ENCODE assay signal across 8 mouse cellular contexts in the genomic region with DNA sequence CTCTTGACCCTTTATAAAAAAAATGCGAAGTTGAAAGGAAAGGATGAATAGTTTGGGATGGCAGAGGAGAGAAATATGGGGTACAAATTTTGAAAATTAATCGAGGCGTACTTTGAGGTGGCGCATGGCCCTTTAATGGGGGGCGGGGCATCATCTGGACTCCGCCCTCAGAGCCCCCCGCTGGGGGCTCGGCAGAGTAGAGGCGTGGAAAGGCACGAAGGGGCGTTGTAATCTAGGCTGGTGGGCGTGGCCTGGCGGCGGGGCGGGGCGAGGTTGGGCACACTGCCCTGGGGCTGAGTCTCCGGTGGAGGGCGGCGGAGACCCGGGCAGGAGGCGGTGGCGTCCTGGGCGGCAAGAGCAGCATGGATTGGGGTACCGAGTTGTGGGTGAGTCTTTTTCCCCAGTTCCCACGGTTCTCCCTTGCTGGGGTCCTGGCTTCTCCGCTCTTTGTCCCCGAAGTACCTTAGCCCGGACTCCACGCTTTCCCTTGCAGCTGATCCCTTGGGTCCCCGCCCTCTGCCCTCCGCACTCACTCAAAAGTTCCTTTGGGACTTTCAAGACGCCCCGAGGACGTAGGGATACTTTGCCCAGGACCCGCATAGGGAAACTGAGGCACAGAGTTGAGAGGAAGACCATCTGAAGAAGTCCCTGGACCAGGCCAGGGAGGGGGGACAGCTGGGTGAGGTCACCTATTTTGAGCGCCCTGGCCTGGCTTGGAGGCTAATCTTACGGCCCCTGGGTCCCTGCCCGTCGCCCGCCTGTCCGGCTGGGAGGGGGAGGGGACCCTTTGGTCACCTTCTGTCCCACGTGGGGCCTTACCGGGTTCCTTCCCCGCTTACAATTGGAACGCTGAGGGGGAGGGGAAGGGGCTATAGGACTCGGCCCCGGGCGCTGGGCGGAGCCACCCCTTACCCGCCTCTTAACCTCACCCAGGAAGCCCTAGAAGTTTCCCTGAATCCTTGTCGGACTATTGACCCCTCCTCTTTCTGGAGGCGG. TPM values are rescaled to one million over a fixed set of nuclear protein-coding genes. Genes with fewer than 3 reads are reported as not detected.
DNase-seq lines count a peak whose midpoint lies in the region; ATAC-seq and TF ChIP-seq lines count a peak whose summit lies in the region.

A gene (plus strand): TSS at position 270 of the 996 bp plus-strand sequence.

- peak within 1 kb of the TSS; percentile 89 for H3K9ac ChIP-seq in ES-E14 (ENCODE audit: insufficient read depth, low read depth, low read length, poor library complexity, severe bottlenecking)
- H3K9ac ChIP-seq in forebrain, postnatal 0 days = peak within 1 kb of the TSS; percentile 49
- peak within 1 kb of the TSS; percentile 46; the same call in 1 of the 2 replicates for H3K9ac ChIP-seq in neural tube, embryonic 14.5 days (replicated peaks; ENCODE audit: low read depth, low read length)

- no peak for ATAC-seq in forebrain, postnatal 0 days
- peak; percentile 7; the same call in 1 of the 2 replicates for ATAC-seq in neural tube, embryonic 14.5 days (ENCODE audit: low read depth)

- H3K4me2 ChIP-seq in forebrain, postnatal 0 days (ENCODE audit: low read depth) = peak within 1 kb of the TSS; percentile 93
- peak within 1 kb of the TSS; percentile 89 for H3K4me2 ChIP-seq in neural tube, embryonic 14.5 days (ENCODE audit: low read depth, low read length)

- peak; percentile 55; the same call in 1 of the 2 replicates for TF ChIP-seq POLR2A in testis, adult 2 months (IDR thresholded peaks at IDR 0.05; ENCODE audit: control insufficient read depth, low read depth, low read length)

- H3K4me1 ChIP-seq in ES-E14 (ENCODE audit: control insufficient read depth in 2 of 2, insufficient read depth in 2 of 2, low read length in 2 of 2, poor library complexity in 1 of 2) = peaks cover 0 to 11% of the 10 kb centered on the region in 2 experiments; a peak in 3 of 4 replicates
- peaks cover 9% of the 10 kb centered on the region; the same call in 1 of the 2 replicates for H3K4me1 ChIP-seq in forebrain, postnatal 0 days (ENCODE audit: insufficient read depth)
- peaks cover 15% of the 10 kb centered on the region; the same call in 1 of the 2 replicates for H3K4me1 ChIP-seq in neural tube, embryonic 14.5 days (ENCODE audit: control insufficient read depth, insufficient read depth, low read length)
- peaks cover 32% of the 10 kb centered on the region for H3K4me1 ChIP-seq in testis, adult 2 months (ENCODE audit: control insufficient read depth, insufficient read depth, low read length)

- peak within 1 kb of the TSS; percentile 87 to 91 for H3K4me3 ChIP-seq in ES-E14 (ENCODE audit: insufficient read depth in 1 of 2, low read depth in 1 of 2, low read length in 2 of 2, poor library complexity in 1 of 2, severe bottlenecking in 1 of 2)
- H3K4me3 ChIP-seq in forebrain, postnatal 0 days (ENCODE audit: low read depth, low read length) = peak within 1 kb of the TSS; percentile 66
- peak within 1 kb of the TSS; percentile 52 for H3K4me3 ChIP-seq in neural tube, embryonic 14.5 days (ENCODE audit: low read depth, low read length)
- H3K4me3 ChIP-seq in testis, adult 2 months (ENCODE audit: control insufficient read depth, low read depth, low read length) = peak within 1 kb of the TSS; percentile 98

- peak; percentile 22; the same call in 1 of the 2 replicates for TF ChIP-seq CTCF in forebrain, postnatal 0 days (IDR thresholded peaks at IDR 0.05; ENCODE audit: low read depth)
- TF ChIP-seq CTCF in testis, adult 2 months (IDR thresholded peaks at IDR 0.05; ENCODE audit: control insufficient read depth, insufficient read depth, insufficient replicate concordance, low read depth, low read length) = 0 out of 2 replicates have a peak, but pooled peaks have one; percentile 9

- no peaks in the 10 kb centered on the region for H3K9me3 ChIP-seq in ES-E14 (ENCODE audit: control insufficient read depth, insufficient read depth, low read depth, low read length)
- H3K9me3 ChIP-seq in forebrain, postnatal 0 days (ENCODE audit: low read length) = no peaks in the 10 kb centered on the region
- H3K9me3 ChIP-seq in neural tube, embryonic 14.5 days (ENCODE audit: control insufficient read depth, low read length) = no peaks in the 10 kb centered on the region

- intact Hi-C loops in heart, postnatal 36 days (cut with DNase I) = loop anchor here (1.0 to 10.0 kb wide), 4 partner anchors 26 to 785 kb away; a partner anchor contains a TSS

- in situ Hi-C loops in ES-E14 (cut with MboI; ENCODE audit: low sequenced_read_pairs in 2 of 2, unreplicated experiment in 2 of 2) = no loop called here

- peaks cover 3% of the 10 kb centered on the region; the same call in 1 of the 2 replicates for H3K27me3 ChIP-seq in forebrain, postnatal 0 days (ENCODE audit: insufficient read depth, low read length)
- H3K27me3 ChIP-seq in neural tube, embryonic 14.5 days (ENCODE audit: control insufficient read depth, insufficient read depth, low read length) = no peaks in the 10 kb centered on the region
- no peaks in the 10 kb centered on the region for H3K27me3 ChIP-seq in testis, adult 2 months (ENCODE audit: control insufficient read depth, insufficient read depth, low read length)

- DNase-seq in ES-E14 (ENCODE audit: low read depth, low spot score) = peak; percentile 79
- DNase-seq in cerebellum, adult 18-20 months = peak; percentile 78 to 86
- DNase-seq in forebrain, postnatal 0 days = peak; percentile 85
- DNase-seq in heart, postnatal 36 days = peak; percentile 100
- peak; percentile 73 to 86 for DNase-seq in layer of hippocampus, adult 18-20 months (ENCODE audit: low spot score in 2 of 2)
- DNase-seq in lung, adult 18-20 months = peak; percentile 96

- peaks cover 15% of the 10 kb centered on the region for H3K36me3 ChIP-seq in ES-E14 (ENCODE audit: control insufficient read depth, insufficient read depth, low read length, poor library complexity, severe bottlenecking)
- H3K36me3 ChIP-seq in forebrain, postnatal 0 days (ENCODE audit: insufficient read depth) = no peaks in the 10 kb centered on the region
- no peaks in the 10 kb centered on the region for H3K36me3 ChIP-seq in neural tube, embryonic 14.5 days (ENCODE audit: control insufficient read depth, insufficient read depth, low read length)
- no peaks in the 10 kb centered on the region for H3K36me3 ChIP-seq in testis, adult 2 months (ENCODE audit: control insufficient read depth, insufficient read depth, low read length)

- 2% methylated on average over 50 of the region's 52 CpGs for WGBS in forebrain, postnatal 0 days
- WGBS in neural tube, embryonic 14.5 days = under 1% methylated on average over 48 of the region's 52 CpGs

- H3K27ac ChIP-seq in ES-E14 (ENCODE audit: insufficient read depth, low read depth, low read length, poor library complexity, severe bottlenecking) = peak within 1 kb of the TSS; percentile 76
- H3K27ac ChIP-seq in forebrain, postnatal 0 days (ENCODE audit: low read depth, low read length) = peak within 1 kb of the TSS; percentile 83
- peak within 1 kb of the TSS; percentile 55 for H3K27ac ChIP-seq in neural tube, embryonic 14.5 days (ENCODE audit: low read depth, low read length)
- peak within 1 kb of the TSS; percentile 78 for H3K27ac ChIP-seq in testis, adult 2 months (ENCODE audit: control insufficient read depth, insufficient read depth, low read depth, low read length)

TF ChIP-seq in ES-E14, 5 proteins besides CTCF, POLR2A, EP300 and RAD21:
- peak; percentile 40; the same call in 1 of the 2 replicates for TF ChIP-seq HCFC1 (IDR thresholded peaks at IDR 0.05; ENCODE audit: borderline replicate concordance, insufficient read depth, low read length)
- no peak for TF ChIP-seq CHD2 (IDR thresholded peaks at IDR 0.05; ENCODE audit: low read depth, low read length)

RNA-seq across cellular contexts. Expression of the gene that starts here (rescaled TPM):
- total RNA-seq in ES-E14 (2012; rRNA removed) = 40.6 and 45.5 TPM in 2 replicates
- total RNA-seq in forebrain, postnatal 0 days (2014; rRNA removed) = 3.2 and 3.5 TPM in 2 replicates
- 5.2 and 6.0 TPM in 2 replicates for polyA plus RNA-seq in forebrain, postnatal 0 days (2015; fragmentation: Nextera tagmentation; extraction: Ambion mirVana)
- total RNA-seq in heart, postnatal 36 days (2021) = 100 to 1,000 TPM; 113 to 124 TPM
- total RNA-seq in layer of hippocampus, adult 18-20 months (2021) = 1 to 10 TPM; 7.5 to 9.9 TPM
- 5.4 and 9.0 TPM in 2 replicates for polyA plus RNA-seq in neural tube, embryonic 14.5 days (2014; fragmentation: Nextera tagmentation; extraction: Ambion mirVana)
- 4.5 and 5.6 TPM in 2 replicates for polyA plus RNA-seq in testis, adult 2 months (2012; rRNA removed)
